In genomic region chr6:115225519-115225918, GRCm38 (mm10) we compare ENCODE assay signal across 15 mouse cellular contexts. TPM values are rescaled to one million over a fixed set of nuclear protein-coding genes. Genes with fewer than 3 reads are reported as not detected.
DNase-seq lines count a peak whose midpoint lies in the region; ATAC-seq lines count a peak whose summit lies in the region.
"Had no signal": no experiment of that assay in that cellular context is flagged by ENCODE, and none has a peak within 500 bp of the region (broad histone marks: within the 10 kb centered on the region; RNA-seq: fewer than 3 reads in every experiment).

No protein-coding gene starts in this region.

- peak; percentile 69 for DNase-seq in left cerebral cortex, postnatal 4 days
- no peak for DNase-seq in left cerebral cortex, adult 9 months (ENCODE audit: low spot score in 2 of 2)
- DNase-seq in adrenal gland, postnatal 25 days: peak; percentile 34
- DNase-seq in cerebellum, adult 9-11 months: peak; percentile 86
- DNase-seq in layer of hippocampus, adult 9-11 months: peak; percentile 88
- no peak for DNase-seq in urinary bladder, adult 18-20 months (ENCODE audit: low spot score in 2 of 2)
- DNase-seq in embryo, embryonic 9.5 days (ENCODE audit: extremely low spot score): no peak
- DNase-seq: heart, postnatal 4 days; kidney, adult 18-20 months; lung, postnatal 14 days had no signal

- intact Hi-C loops in left cerebral cortex, postnatal 4 days (cut with DNase I): loop anchor here (2.0 kb wide), 1 partner anchor 313 kb away; no protein-coding TSS in a partner anchor

- ATAC-seq in megakaryocyte-erythroid progenitor cell, adult 5-6 weeks (replicated peaks; ENCODE audit: low FRiP score, low TSS enrichment, poor library complexity, severe bottlenecking): no peak
- ATAC-seq: CD4-positive, CD25-positive, alpha-beta regulatory T cell, adult 4 months; midbrain, embryonic 16.5 days; Patski had no signal

RNA-seq across cellular contexts. Expression of gene Gm17482, which starts 1.6 kb away (rescaled TPM):
- not detected for total RNA-seq in left cerebral cortex, postnatal 4 days (2021)
- total RNA-seq in adrenal gland, postnatal 25 days (2021): not detected in 2 replicates
- total RNA-seq in megakaryocyte-erythroid progenitor cell, adult 5-6 weeks (2014; fragmentation: Nextera tagmentation): not detected in 2 replicates
- not detected in 2 replicates for total RNA-seq in megakaryocyte-erythroid progenitor cell, adult 5-6 weeks (2017)
- total RNA-seq: heart, postnatal 4 days; left cerebral cortex, adult 18-20 months had no signal

RNA-seq across cellular contexts. Expression of gene Timp4, which starts 26.5 kb away (rescaled TPM):
- total RNA-seq in left cerebral cortex, postnatal 4 days (2021): 1 to 10 TPM; 3.9 to 4.1 TPM
- 3.3 and 3.4 TPM in 2 replicates for total RNA-seq in adrenal gland, postnatal 25 days (2021)
- total RNA-seq in megakaryocyte-erythroid progenitor cell, adult 5-6 weeks (2014; fragmentation: Nextera tagmentation): not detected in 2 replicates
- not detected in 2 replicates for total RNA-seq in megakaryocyte-erythroid progenitor cell, adult 5-6 weeks (2017)

Comparison
In these comparisons a context has a peak if more than half of its experiments do, and no peak if none do; other contexts are left out.
1. DNase-seq: peak in left cerebral cortex, postnatal 4 days (single experiment), adrenal gland, postnatal 25 days (single experiment), cerebellum, adult 9-11 months (single experiment) and layer of hippocampus, adult 9-11 months (single experiment); none in left cerebral cortex, adult 9 months (0 of 2), urinary bladder, adult 18-20 months (0 of 2) and embryo, embryonic 9.5 days (single experiment).